Mouse (Mus musculus) right cerebral cortex, postnatal 14 days (tissue): ENCODE results near the gene Neurl1b.

Experiments used
- DNase-seq: peaks from one replicate; pipeline ENCODE4 v3.0.0; 2022

Neurl1b gene

GRCm38 (mm10) chr17:26414523-26415354 lies at the start of gene Neurl1b:
Gene Neurl1b, plus strand, starts transcription at chr17:26414829.
- peak; percentile 54 for DNase-seq

DNA sequence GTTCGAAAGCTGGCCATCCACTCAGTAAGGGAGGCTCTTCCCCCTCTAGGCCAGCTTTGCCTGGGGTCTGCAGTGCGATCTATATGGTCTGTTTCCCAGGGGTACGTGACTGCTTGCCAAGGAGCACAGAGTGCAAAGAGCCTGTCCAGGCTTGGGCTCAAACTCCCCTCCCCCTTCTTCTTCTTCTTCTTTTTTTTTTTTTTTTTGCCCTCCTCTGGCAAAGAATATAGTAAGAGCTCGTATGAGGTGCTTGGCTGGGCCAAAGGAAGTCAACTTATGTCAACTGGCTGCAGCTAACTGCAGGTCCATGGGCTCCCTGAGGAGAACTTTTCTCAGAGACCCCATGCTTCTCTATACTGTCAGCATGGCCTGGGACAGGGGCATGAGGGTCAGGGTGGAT lies 47.8 kb upstream of the Neurl1b start:
- DNase-seq, result no peak

DNA sequence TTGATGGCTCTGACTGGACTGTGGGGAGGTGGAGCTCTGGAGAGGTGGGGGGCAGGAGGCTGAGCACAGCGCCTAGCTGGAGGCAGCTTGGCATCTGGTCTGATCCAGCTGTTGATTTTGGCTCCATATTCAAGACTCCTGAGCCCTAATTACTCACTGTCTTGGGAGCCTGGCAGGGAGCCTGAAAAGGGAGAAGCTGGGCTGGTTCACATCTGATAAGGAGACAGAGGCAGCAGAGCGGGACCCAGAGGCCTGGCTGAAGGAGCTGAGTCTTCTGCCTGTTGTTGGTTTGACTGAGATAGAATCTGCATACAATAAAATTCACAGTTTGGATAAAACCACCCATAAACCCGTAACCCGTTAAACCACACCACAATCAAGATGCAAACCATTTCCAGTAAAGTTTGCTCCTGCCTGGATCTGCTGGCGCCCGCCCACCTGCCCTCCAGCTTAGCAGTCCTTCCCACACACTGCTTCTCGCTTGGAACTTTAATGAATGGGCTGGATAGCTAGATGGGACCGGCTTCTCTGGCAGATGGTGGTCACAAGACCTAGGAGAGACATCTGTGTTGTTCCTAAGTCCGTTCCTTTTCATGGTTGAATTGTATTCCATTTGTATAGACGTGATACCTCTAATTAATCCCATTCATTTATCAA lies 46.2 kb upstream of the Neurl1b start:
- DNase-seq, result no peak

- peak; percentile 65 for DNase-seq
Observed at GRCm38 (mm10) chr17:26370521-26371245, 43.9 kb upstream of the Neurl1b start.

DNA sequence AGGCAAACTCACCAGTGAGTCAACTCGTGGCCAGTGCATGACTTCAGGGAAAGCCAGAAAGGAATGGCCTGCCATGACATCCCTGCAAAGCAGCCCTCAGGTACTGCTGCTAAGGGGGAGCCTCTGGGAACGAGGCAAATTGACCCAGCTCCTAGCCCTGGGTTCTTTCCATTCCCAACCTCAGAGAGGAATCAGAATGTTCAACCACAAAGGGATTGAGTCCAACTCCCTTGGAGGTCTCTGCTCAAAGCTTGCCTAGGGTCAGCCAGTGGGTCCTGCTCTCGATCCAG lies 43.4 kb upstream of the Neurl1b start:
- DNase-seq, result no peak

GRCm38 (mm10) chr17:26373211-26373610 lies 41.4 kb upstream of the Neurl1b start:
- DNase-seq, result no peak

DNA sequence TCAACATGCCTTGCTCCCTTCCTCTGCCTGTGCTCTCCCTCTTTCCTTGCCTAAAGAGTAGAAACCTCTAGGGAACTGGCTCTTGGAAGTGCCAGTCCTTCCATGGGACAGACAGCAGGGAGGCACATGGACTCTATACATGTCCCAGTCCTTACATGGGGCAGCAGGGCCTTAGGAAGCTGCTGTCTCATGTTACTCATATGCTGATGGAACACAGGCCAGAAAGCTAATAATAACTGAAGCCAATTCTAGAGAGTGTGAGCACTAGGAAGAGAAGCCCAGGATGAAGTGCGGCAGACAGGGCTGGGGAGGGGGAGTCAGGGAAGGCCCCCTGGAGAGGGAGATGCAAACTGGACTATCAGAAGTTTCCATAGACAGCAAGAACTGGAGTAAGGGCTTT lies 38.2 kb upstream of the Neurl1b start:
- no peak for DNase-seq

DNA sequence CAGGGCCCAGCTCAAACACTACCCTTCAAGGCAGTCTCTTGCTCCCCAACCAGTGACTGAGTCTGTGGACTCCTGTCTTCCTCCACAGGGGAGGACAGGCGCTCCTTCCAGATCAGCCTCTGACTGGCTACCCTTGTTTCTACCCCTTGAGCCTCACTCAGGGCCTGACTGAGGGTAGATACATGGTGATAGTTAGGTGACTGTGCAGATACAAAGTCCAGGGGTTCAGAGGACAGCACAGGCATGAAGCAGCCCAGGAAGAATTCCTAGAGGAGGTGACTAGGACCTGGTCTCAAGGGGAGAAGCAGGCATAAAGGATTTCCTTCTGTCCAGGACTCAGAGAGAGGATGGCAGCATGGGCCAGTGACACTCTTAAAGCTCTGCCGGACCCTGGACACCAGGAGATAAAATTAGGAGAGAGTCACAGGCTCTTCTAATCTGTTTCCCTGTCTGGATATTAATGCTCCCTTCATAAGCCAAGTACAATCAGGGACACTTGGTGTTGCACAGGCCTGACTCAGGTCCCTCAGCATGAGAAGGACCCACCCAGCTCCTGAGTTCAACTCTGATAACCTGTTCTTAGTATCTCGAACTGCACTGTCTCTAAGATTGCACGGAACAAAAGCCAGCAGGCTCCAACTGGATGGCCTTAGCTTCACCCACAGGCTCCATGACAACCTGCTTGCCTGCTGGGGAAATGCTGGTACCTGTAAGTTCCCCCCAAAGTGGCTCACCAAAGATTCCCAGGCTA lies 37.5 kb upstream of the Neurl1b start:
- no peak for DNase-seq

GRCm38 (mm10) chr17:26380280-26380985 lies 34.2 kb upstream of the Neurl1b start:
- no peak for DNase-seq

GRCm38 (mm10) chr17:26380986-26381446 lies 33.6 kb upstream of the Neurl1b start:
- DNase-seq, result peak; percentile 48

DNA sequence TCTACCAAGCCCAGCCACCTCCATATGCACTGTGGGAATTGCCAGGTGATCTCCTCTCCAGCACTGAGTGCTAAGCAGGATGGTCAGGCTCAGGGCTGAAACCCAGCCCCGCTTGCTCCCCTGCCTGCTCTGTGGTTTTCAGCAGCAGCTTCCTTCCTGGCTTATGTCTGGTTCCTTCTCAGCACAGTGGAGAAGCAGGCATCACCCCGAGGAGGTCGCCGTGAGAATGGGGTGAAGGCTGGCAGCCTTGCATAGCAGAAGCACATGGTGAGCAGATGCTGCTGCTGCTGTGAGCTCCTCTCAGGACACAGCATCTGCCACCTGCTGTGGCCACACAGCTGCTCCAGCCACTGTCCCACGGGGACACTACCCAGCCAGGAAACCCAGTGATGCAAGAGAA lies 33.0 kb upstream of the Neurl1b start:
- no peak for DNase-seq

DNA sequence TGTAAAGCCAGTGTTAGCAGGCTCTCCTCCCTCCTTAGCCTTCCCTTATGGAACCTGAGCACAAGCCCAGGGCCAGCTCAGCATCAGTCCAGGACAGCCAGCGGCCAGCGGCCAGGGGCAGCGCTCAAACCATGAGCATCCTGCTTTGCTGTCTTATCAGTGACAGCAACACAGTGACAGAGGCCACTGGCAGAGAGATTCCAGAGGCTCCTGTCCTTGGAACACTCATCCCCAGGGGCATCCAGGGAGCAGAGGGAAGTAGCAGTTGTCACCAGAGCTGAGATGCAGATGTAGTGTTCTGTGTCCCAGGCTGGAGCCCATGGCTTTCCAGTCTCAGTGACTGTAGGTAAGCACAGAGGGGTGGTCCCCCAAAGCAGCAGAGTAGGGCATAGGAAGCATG lies 32.5 kb upstream of the Neurl1b start:
- DNase-seq, result no peak

- DNase-seq, result no peak
Observed at GRCm38 (mm10) chr17:26382687-26383086, 31.9 kb upstream of the Neurl1b start.

DNA sequence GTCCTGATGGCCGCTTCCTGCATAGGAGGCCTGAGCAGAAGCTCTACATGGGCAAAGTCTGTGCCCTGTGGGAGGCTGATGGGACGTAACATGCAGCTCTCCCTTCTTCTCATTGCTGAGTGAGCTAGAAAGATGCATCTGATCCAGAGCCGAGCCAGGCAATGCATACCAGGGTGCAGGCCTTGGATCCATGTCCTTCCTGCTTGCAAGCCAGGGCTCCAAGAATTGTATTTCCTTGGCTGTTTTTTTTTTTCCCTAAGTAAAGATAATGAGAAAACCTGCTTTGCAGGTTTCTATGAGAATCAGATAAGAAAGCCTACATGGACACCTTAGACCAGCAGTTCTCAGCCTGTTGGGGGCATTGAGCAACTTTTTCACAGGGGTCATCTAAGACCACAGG lies 30.5 kb upstream of the Neurl1b start:
- DNase-seq, result no peak

DNA sequence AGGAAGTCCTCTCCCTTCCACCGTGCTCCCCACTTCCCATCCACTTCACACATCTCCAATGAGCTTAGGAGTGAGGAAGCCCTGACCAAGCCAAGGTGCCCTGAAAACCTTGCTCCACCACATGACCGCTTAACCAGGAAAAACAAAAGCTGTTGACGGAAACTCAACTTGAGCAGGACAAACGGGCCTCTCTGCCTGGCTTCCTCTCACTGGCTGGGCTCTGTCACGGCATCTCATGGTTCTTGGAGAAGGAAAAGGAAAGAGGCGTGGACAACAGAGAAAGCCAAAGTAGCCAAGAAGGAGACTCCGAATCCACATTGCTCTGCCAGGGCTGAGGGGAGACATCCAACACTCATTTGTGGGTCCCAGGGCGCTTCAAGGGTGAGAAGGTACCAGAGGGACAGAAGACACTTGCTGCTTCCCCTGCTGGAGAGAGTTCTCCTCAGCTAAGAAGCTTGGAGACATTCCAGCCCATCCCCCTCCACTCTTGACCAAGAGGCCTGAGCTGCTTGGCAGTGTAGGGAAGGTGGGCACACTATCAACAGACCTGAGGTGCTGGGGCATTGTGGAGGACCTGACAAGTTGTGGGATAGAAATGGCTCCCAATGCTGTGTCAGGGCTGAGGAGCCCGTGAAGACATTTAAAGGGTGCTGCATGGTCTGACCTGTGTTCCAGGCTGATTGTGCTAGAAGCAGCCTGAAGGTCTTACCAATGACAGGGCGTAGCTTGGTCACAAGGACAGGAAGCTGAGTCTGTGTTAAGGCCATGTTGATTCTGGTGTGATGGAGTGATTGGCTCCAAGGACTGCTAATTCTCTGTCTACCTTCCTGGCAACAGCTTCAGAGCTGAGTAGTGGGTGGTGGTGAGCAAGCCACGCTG lies 29.1 kb upstream of the Neurl1b start:
- no peak for DNase-seq

- no peak for DNase-seq
Observed at GRCm38 (mm10) chr17:26386131-26386481, 28.5 kb upstream of the Neurl1b start.

- DNase-seq, result no peak
Observed at GRCm38 (mm10) chr17:26388106-26388505, 26.5 kb upstream of the Neurl1b start.

GRCm38 (mm10) chr17:26389241-26389640 lies 25.4 kb upstream of the Neurl1b start:
- no peak for DNase-seq

DNA sequence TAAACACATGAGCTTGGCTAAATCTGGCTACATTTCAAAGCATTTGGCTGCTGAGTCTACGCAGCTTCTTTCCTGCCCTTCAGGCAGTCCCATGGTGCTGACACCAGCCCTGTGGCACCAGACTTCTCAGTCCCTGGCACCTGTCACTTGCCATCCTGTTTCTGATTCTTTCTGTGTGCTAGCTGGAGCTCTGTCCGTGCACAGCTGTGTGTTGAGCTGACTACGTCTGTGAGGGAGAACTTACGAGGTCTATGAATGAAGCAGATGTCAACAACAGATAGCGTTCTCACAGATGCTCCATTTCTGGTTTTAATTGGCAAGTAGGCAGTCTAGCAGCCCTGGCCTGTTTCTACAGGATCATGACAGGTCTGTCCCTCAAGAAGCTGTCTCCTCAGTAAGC lies 24.0 kb upstream of the Neurl1b start:
- no peak for DNase-seq

GRCm38 (mm10) chr17:26392355-26392754 lies 22.3 kb upstream of the Neurl1b start:
- no peak for DNase-seq

DNA sequence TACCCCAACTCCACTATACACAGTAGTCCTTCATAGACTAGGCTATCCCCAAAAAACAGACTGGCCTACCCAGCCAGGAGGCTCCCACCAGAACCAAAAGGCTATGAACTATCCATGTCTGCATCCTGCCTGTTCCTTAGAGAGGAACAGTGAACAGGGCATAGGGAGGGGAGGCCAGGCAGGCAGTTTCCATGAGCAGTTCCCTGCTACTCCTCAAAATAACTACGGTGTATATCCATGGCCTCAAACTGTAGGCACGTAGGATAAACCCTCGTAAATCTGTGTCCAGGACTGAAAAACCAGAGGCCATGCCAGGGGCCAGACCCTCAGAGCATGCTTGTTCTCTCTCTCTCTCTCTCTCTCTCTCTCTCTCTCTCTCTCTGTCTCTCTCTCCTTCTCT lies 17.9 kb upstream of the Neurl1b start:
- no peak for DNase-seq

- DNase-seq, result peak; percentile 55
Observed at GRCm38 (mm10) chr17:26397339-26397738, 17.3 kb upstream of the Neurl1b start.
